Mouse (Mus musculus): ENCODE data around the gene Filip1. TPM values are rescaled to one million over a fixed set of nuclear protein-coding genes. Genes with fewer than 3 reads are reported as not detected.

Filip1 gene
- total RNA-seq, 2 experiments from 2014 or later: 16.2 to 16.4 TPM

GRCm38 (mm10) chr9:79885244-79886210 lies 127.1 kb downstream of the Filip1 start:
- intact Hi-C loops (cut with DNase I): no loop called here
- Histone ChIP-seq H3K27ac (no peak overlapping the region), H3K4me3 (no peak overlapping the region)
- no peak for DNase-seq (ENCODE audit: extremely low spot score in 1 of 2, low spot score in 2 of 2)
- TF ChIP-seq CTCF (IDR thresholded peaks at IDR 0.05): peak; percentile 34

- no peak overlapping the region for H3K4me3 ChIP-seq
- intact Hi-C loops (cut with DNase I): no loop called here
- DNase-seq (ENCODE audit: extremely low spot score in 1 of 2, low spot score in 2 of 2): no peak
- no peak overlapping the region for H3K27ac ChIP-seq
- TF ChIP-seq CTCF (IDR thresholded peaks at IDR 0.05): no peak
Measured at GRCm38 (mm10) chr9:79883139-79883538, 129.5 kb downstream of the Filip1 start.

GRCm38 (mm10) chr9:79880031-79880430 lies 132.6 kb downstream of the Filip1 start:
- DNase-seq (ENCODE audit: extremely low spot score in 1 of 2, low spot score in 2 of 2): no peak
- Histone ChIP-seq H3K4me3 (no peak overlapping the region), H3K27ac (no peak overlapping the region)
- no peak for TF ChIP-seq CTCF (IDR thresholded peaks at IDR 0.05)
- intact Hi-C loops (cut with DNase I): no loop called here

GRCm38 (mm10) chr9:79875522-79876131 lies 137.0 kb downstream of the Filip1 start:
- no peak for TF ChIP-seq CTCF (IDR thresholded peaks at IDR 0.05)
- H3K4me3 ChIP-seq: no peak overlapping the region
- no peak overlapping the region for H3K27ac ChIP-seq
- no peak for DNase-seq (ENCODE audit: extremely low spot score in 1 of 2, low spot score in 2 of 2)
- intact Hi-C loops (cut with DNase I): no loop called here

GRCm38 (mm10) chr9:79872598-79872997 lies 140.1 kb downstream of the Filip1 start:
- intact Hi-C loops (cut with DNase I): no loop called here
- no peak for TF ChIP-seq CTCF (IDR thresholded peaks at IDR 0.05)
- Histone ChIP-seq H3K27ac (no peak overlapping the region), H3K4me3 (no peak overlapping the region)
- no peak for DNase-seq (ENCODE audit: extremely low spot score in 1 of 2, low spot score in 2 of 2)

- TF ChIP-seq CTCF (IDR thresholded peaks at IDR 0.05): no peak
- intact Hi-C loops (cut with DNase I): no loop called here
- Histone ChIP-seq H3K27ac (no peak overlapping the region), H3K4me3 (no peak overlapping the region)
- DNase-seq (ENCODE audit: extremely low spot score in 1 of 2, low spot score in 2 of 2): no peak
Measured at GRCm38 (mm10) chr9:79869512-79869911, 143.1 kb downstream of the Filip1 start.

GRCm38 (mm10) chr9:79865998-79866397 lies 146.7 kb downstream of the Filip1 start:
- Histone ChIP-seq H3K4me3 (no peak overlapping the region), H3K27ac (no peak overlapping the region)
- intact Hi-C loops (cut with DNase I): no loop called here
- DNase-seq (ENCODE audit: extremely low spot score in 1 of 2, low spot score in 2 of 2): no peak
- peak; percentile 9 for TF ChIP-seq CTCF (IDR thresholded peaks at IDR 0.05)

GRCm38 (mm10) chr9:79862544-79862943 lies 150.1 kb downstream of the Filip1 start:
- no peak for DNase-seq (ENCODE audit: extremely low spot score in 1 of 2, low spot score in 2 of 2)
- H3K27ac ChIP-seq: no peak overlapping the region
- no peak for TF ChIP-seq CTCF (IDR thresholded peaks at IDR 0.05)
- H3K4me3 ChIP-seq: no peak overlapping the region
- intact Hi-C loops (cut with DNase I): no loop called here

GRCm38 (mm10) chr9:79847099-79847498 lies 165.6 kb downstream of the Filip1 start:
- no peak overlapping the region for H3K4me3 ChIP-seq
- intact Hi-C loops (cut with DNase I): no loop called here
- no peak for DNase-seq (ENCODE audit: extremely low spot score in 1 of 2, low spot score in 2 of 2)
- TF ChIP-seq CTCF (IDR thresholded peaks at IDR 0.05): no peak
- no peak overlapping the region for H3K27ac ChIP-seq

- no peak for TF ChIP-seq CTCF (IDR thresholded peaks at IDR 0.05)
- H3K4me3 ChIP-seq: no peak overlapping the region
- intact Hi-C loops (cut with DNase I): no loop called here
- DNase-seq (ENCODE audit: extremely low spot score in 1 of 2, low spot score in 2 of 2): no peak
- no peak overlapping the region for H3K27ac ChIP-seq
Measured at GRCm38 (mm10) chr9:79842615-79843014, 170.0 kb downstream of the Filip1 start.

GRCm38 (mm10) chr9:79842028-79842427 lies 170.6 kb downstream of the Filip1 start:
- DNase-seq (ENCODE audit: extremely low spot score in 1 of 2, low spot score in 2 of 2): no peak
- intact Hi-C loops (cut with DNase I): no loop called here
- TF ChIP-seq CTCF (IDR thresholded peaks at IDR 0.05): no peak
- no peak overlapping the region for H3K4me3 ChIP-seq
- H3K27ac ChIP-seq: no peak overlapping the region

- Histone ChIP-seq H3K27ac (no peak overlapping the region), H3K4me3 (no peak overlapping the region)
- intact Hi-C loops (cut with DNase I): no loop called here
- no peak for TF ChIP-seq CTCF (IDR thresholded peaks at IDR 0.05)
- DNase-seq (ENCODE audit: extremely low spot score in 1 of 2, low spot score in 2 of 2): no peak
Measured at GRCm38 (mm10) chr9:79831294-79831693, 181.4 kb downstream of the Filip1 start.
